Mouse (Mus musculus) intestine, postnatal 0 days (tissue): Measurements from ENCODE around the gene Syn3. TPM values are rescaled to one million over a fixed set of nuclear protein-coding genes. Genes with fewer than 3 reads are reported as not detected.

Experiments used
- ATAC-seq: fragments of 200-750 bp; cut with Nextera tagmentation; 2 replicates; pipeline ENCODE4 v1.8.0; 2017; ENCODE audit warnings: mild to moderate bottlenecking, moderate TSS enrichment, moderate library complexity
- H3K27ac ChIP-seq: fragments of 300-500 bp; sonication (generic); 2 replicates; pipeline ENCODE4 v1.5.1; 2014; ENCODE audit warnings: mild to moderate bottlenecking, low read depth, low read length, moderate library complexity
- H3K27me3 ChIP-seq: fragments of 300-500 bp; sonication (generic); replicated peaks from 2 replicates; pipeline ENCODE4 v1.6.1; 2014; ENCODE audit warnings: low read length, mixed read lengths; ENCODE audit not compliant: control insufficient read depth, insufficient read depth
- H3K36me3 ChIP-seq: fragments of 300-500 bp; sonication (generic); 2 replicates; pipeline ENCODE4 v1.6.1; 2014; ENCODE audit warnings: mild to moderate bottlenecking, moderate library complexity; ENCODE audit not compliant: control insufficient read depth, insufficient read depth
- H3K4me1 ChIP-seq: fragments of 300-500 bp; sonication (generic); replicated peaks from 2 replicates; pipeline ENCODE4 v1.6.1; 2014; ENCODE audit warnings: antibody characterized with exemption, low read length, mixed read lengths; ENCODE audit not compliant: control insufficient read depth, insufficient read depth
- H3K4me2 ChIP-seq: fragments of 300-500 bp; sonication (generic); replicated peaks from 2 replicates; pipeline ENCODE4 v1.6.1; 2014; ENCODE audit warnings: low read depth, mild to moderate bottlenecking, moderate library complexity
- H3K4me3 ChIP-seq: fragments of 300-500 bp; sonication (generic); 2 replicates; pipeline ENCODE4 v1.5.1; 2014; ENCODE audit warnings: low read depth, low read length
- H3K9ac ChIP-seq: fragments of 300-500 bp; sonication (generic); 2 replicates; pipeline ENCODE4 v1.6.1; 2014; ENCODE audit warnings: mild to moderate bottlenecking, low read depth, low read length
- H3K9me3 ChIP-seq: fragments of 300-500 bp; sonication (generic); 2 replicates; pipeline ENCODE4 v1.6.1; 2016; ENCODE audit warnings: mixed run types; ENCODE audit not compliant: control insufficient read depth
- CTCF ChIP-seq: sonication (generic); IDR thresholded peaks from 2 replicates; pipeline ENCODE4 v1.5.1; 2016; ENCODE audit warnings: low read depth, mild to moderate bottlenecking, control low read depth, antibody characterized with exemption, moderate library complexity
- WGBS: fragments of 180-500 bp; shearing (Covaris S2); extraction: QIAGEN DNeasy Blood & Tissue Kit; methylation state at CpG from one replicate; pipeline ENCODE4 v1.1.7; 2014; 5-methylcytosine and 5-hydroxymethylcytosine counted together
- polyA plus RNA-seq: library from polyadenylated mRNA; unstranded; fragments of >200 nt; fragmentation: Nextera tagmentation; extraction: Ambion mirVana; gene quantifications from 2 replicates; pipeline ENCODE4 v1.2.1, GENCODE M21; 2015

Gene Syn3
- polyA plus RNA-seq, 1 experiment from 2014 or later = 1.1 TPM

GRCm38 (mm10) chr10:86100281-86100851, 398.3 kb downstream of the Syn3 start:
- H3K9ac ChIP-seq = no peak overlapping the region
- H3K27me3 ChIP-seq = no peaks in the 10 kb centered on the region
- no peak overlapping the region for H3K27ac ChIP-seq
- peaks cover 8% of the 10 kb centered on the region; the same call in 1 of the 2 replicates for H3K9me3 ChIP-seq
- no peak overlapping the region for H3K4me3 ChIP-seq
- 76% methylated on average over 3 of the region's 3 CpGs for WGBS
- no peaks in the 10 kb centered on the region for H3K36me3 ChIP-seq
- no peak for ATAC-seq
- H3K4me2 ChIP-seq = no peak overlapping the region
- no peaks in the 10 kb centered on the region for H3K4me1 ChIP-seq
- TF ChIP-seq CTCF = no peak

- 65% methylated on average over 6 of the region's 6 CpGs for WGBS
- no peak overlapping the region for H3K27ac ChIP-seq
- no peak for ATAC-seq
- H3K9me3 ChIP-seq = peaks cover 8% of the 10 kb centered on the region; the same call in 1 of the 2 replicates
- H3K27me3 ChIP-seq = no peaks in the 10 kb centered on the region
- H3K36me3 ChIP-seq = no peaks in the 10 kb centered on the region
- no peak overlapping the region for H3K9ac ChIP-seq
- H3K4me1 ChIP-seq = no peaks in the 10 kb centered on the region
- TF ChIP-seq CTCF = no peak
- no peak overlapping the region for H3K4me3 ChIP-seq
- H3K4me2 ChIP-seq = no peak overlapping the region
These were observed 400.3 kb downstream of the Syn3 start for GRCm38 (mm10) chr10:86098363-86098762.

GRCm38 (mm10) chr10:86093109-86094035, 405.3 kb downstream of the Syn3 start:
- Histone ChIP-seq H3K9me3 (no peaks in the 10 kb centered on the region), H3K4me1 (no peaks in the 10 kb centered on the region), H3K4me3 (no peak overlapping the region), H3K27ac (peak overlapping the region; percentile 64), H3K36me3 (no peaks in the 10 kb centered on the region), H3K9ac (no peak overlapping the region), H3K4me2 (peak overlapping the region; percentile 35; the same call in 1 of the 2 replicates), H3K27me3 (no peaks in the 10 kb centered on the region)
- TF ChIP-seq CTCF = no peak
- peak; percentile 91 for ATAC-seq
- WGBS = 52% methylated on average over 14 of the region's 14 CpGs

- ATAC-seq = no peak
These were observed 406.8 kb downstream of the Syn3 start for GRCm38 (mm10) chr10:86091919-86092318.

GRCm38 (mm10) chr10:86079921-86080320, 418.8 kb downstream of the Syn3 start:
- no peaks in the 10 kb centered on the region for H3K27me3 ChIP-seq
- H3K36me3 ChIP-seq = no peaks in the 10 kb centered on the region
- no peak overlapping the region for H3K9ac ChIP-seq
- WGBS = 84% methylated on average over 9 of the region's 9 CpGs
- no peak overlapping the region for H3K27ac ChIP-seq
- ATAC-seq = peak; percentile 22; the same call in 1 of the 2 replicates
- TF ChIP-seq CTCF = no peak
- H3K4me3 ChIP-seq = no peak overlapping the region
- no peak overlapping the region for H3K4me2 ChIP-seq
- no peaks in the 10 kb centered on the region for H3K4me1 ChIP-seq
- H3K9me3 ChIP-seq = no peaks in the 10 kb centered on the region

More at GRCm38 (mm10) chr10:86091919-86092318, 406.8 kb downstream of the Syn3 start:
- Histone ChIP-seq H3K4me1 (no peaks in the 10 kb centered on the region), H3K36me3 (no peaks in the 10 kb centered on the region), H3K4me3 (no peak overlapping the region), H3K9me3 (no peaks in the 10 kb centered on the region), H3K4me2 (no peak overlapping the region), H3K9ac (no peak overlapping the region), H3K27me3 (no peaks in the 10 kb centered on the region), H3K27ac (no peak overlapping the region)
- peak; percentile 81 for TF ChIP-seq CTCF
- WGBS = 52% methylated on average over 10 of the region's 10 CpGs

GRCm38 (mm10) chr10:86078761-86079160, 419.9 kb downstream of the Syn3 start:
- 96% methylated on average over 2 of the region's 2 CpGs for WGBS
- Histone ChIP-seq H3K4me2 (no peak overlapping the region), H3K9me3 (no peaks in the 10 kb centered on the region), H3K4me3 (no peak overlapping the region), H3K27me3 (no peaks in the 10 kb centered on the region), H3K4me1 (no peaks in the 10 kb centered on the region), H3K27ac (no peak overlapping the region), H3K36me3 (no peaks in the 10 kb centered on the region), H3K9ac (no peak overlapping the region)
- TF ChIP-seq CTCF = no peak
- ATAC-seq = no peak
